Mouse (Mus musculus): ENCODE measurements around the gene Peli2. TPM values are rescaled to one million over a fixed set of nuclear protein-coding genes. Genes with fewer than 3 reads are reported as not detected.

Gene Peli2
- polyA plus RNA-seq, 1 experiment from 2014 or later: 4.6 TPM

- Histone ChIP-seq H3K9me3 (replicated peaks; ENCODE audit: control insufficient read depth, low read length, poor library complexity, severe bottlenecking) (no peaks in the 10 kb centered on the region), H3K4me2 (ENCODE audit: low read length) (no peak overlapping the region), H3K4me1 (ENCODE audit: control insufficient read depth, insufficient read depth, low read length) (no peaks in the 10 kb centered on the region), H3K27me3 (ENCODE audit: control insufficient read depth, insufficient read depth, low read depth, low read length) (no peaks in the 10 kb centered on the region), H3K4me3 (ENCODE audit: low read depth, low read length) (no peak overlapping the region), H3K27ac (ENCODE audit: low read length) (no peak overlapping the region), H3K36me3 (ENCODE audit: control insufficient read depth, insufficient read depth, low read length) (no peaks in the 10 kb centered on the region), H3K9ac (ENCODE audit: low read depth, low read length) (no peak overlapping the region)
- 91% methylated on average over 8 of the region's 8 CpGs for WGBS
- no peak for ATAC-seq
Measured at GRCm38 (mm10) chr14:48091160-48091559, 29.5 kb upstream of the Peli2 start.

- 44% methylated on average over 6 of the region's 6 CpGs for WGBS
- no peak overlapping the region for H3K27ac ChIP-seq (ENCODE audit: low read length)
- no peaks in the 10 kb centered on the region for H3K9me3 ChIP-seq (replicated peaks; ENCODE audit: control insufficient read depth, low read length, poor library complexity, severe bottlenecking)
- no peaks in the 10 kb centered on the region for H3K27me3 ChIP-seq (ENCODE audit: control insufficient read depth, insufficient read depth, low read depth, low read length)
- H3K36me3 ChIP-seq (ENCODE audit: control insufficient read depth, insufficient read depth, low read length): no peaks in the 10 kb centered on the region
- no peak overlapping the region for H3K4me2 ChIP-seq (ENCODE audit: low read length)
- no peaks in the 10 kb centered on the region for H3K4me1 ChIP-seq (ENCODE audit: control insufficient read depth, insufficient read depth, low read length)
- no peak for ATAC-seq
- no peak overlapping the region for H3K4me3 ChIP-seq (ENCODE audit: low read depth, low read length)
- no peak overlapping the region for H3K9ac ChIP-seq (ENCODE audit: low read depth, low read length)
Measured at GRCm38 (mm10) chr14:48098253-48098652, 22.4 kb upstream of the Peli2 start.

- H3K36me3 ChIP-seq (ENCODE audit: control insufficient read depth, insufficient read depth, low read length): no peaks in the 10 kb centered on the region
- H3K27ac ChIP-seq (ENCODE audit: low read length): no peak overlapping the region
- H3K27me3 ChIP-seq (ENCODE audit: control insufficient read depth, insufficient read depth, low read depth, low read length): no peaks in the 10 kb centered on the region
- H3K4me2 ChIP-seq (ENCODE audit: low read length): no peak overlapping the region
- 30% methylated on average over 1 of the region's 1 CpGs for WGBS
- no peak for ATAC-seq
- no peak overlapping the region for H3K9ac ChIP-seq (ENCODE audit: low read depth, low read length)
- no peaks in the 10 kb centered on the region for H3K4me1 ChIP-seq (ENCODE audit: control insufficient read depth, insufficient read depth, low read length)
- H3K9me3 ChIP-seq (replicated peaks; ENCODE audit: control insufficient read depth, low read length, poor library complexity, severe bottlenecking): no peaks in the 10 kb centered on the region
- H3K4me3 ChIP-seq (ENCODE audit: low read depth, low read length): no peak overlapping the region
Measured at GRCm38 (mm10) chr14:48099354-48099753, 21.3 kb upstream of the Peli2 start.

GRCm38 (mm10) chr14:48106453-48106852 is 14.2 kb upstream of the Peli2 start:
- no peaks in the 10 kb centered on the region for H3K4me1 ChIP-seq (ENCODE audit: control insufficient read depth, insufficient read depth, low read length)
- no peak overlapping the region for H3K4me2 ChIP-seq (ENCODE audit: low read length)
- H3K27me3 ChIP-seq (ENCODE audit: control insufficient read depth, insufficient read depth, low read depth, low read length): no peaks in the 10 kb centered on the region
- no peak overlapping the region for H3K9ac ChIP-seq (ENCODE audit: low read depth, low read length)
- H3K9me3 ChIP-seq (replicated peaks; ENCODE audit: control insufficient read depth, low read length, poor library complexity, severe bottlenecking): no peaks in the 10 kb centered on the region
- H3K4me3 ChIP-seq (ENCODE audit: low read depth, low read length): no peak overlapping the region
- no peaks in the 10 kb centered on the region for H3K36me3 ChIP-seq (ENCODE audit: control insufficient read depth, insufficient read depth, low read length)
- ATAC-seq: no peak
- 94% methylated on average over 7 of the region's 7 CpGs for WGBS
- no peak overlapping the region for H3K27ac ChIP-seq (ENCODE audit: low read length)

- H3K9me3 ChIP-seq (replicated peaks; ENCODE audit: control insufficient read depth, low read length, poor library complexity, severe bottlenecking): no peaks in the 10 kb centered on the region
- no peak overlapping the region for H3K27ac ChIP-seq (ENCODE audit: low read length)
- no peak overlapping the region for H3K4me2 ChIP-seq (ENCODE audit: low read length)
- H3K9ac ChIP-seq (ENCODE audit: low read depth, low read length): no peak overlapping the region
- H3K27me3 ChIP-seq (ENCODE audit: control insufficient read depth, insufficient read depth, low read depth, low read length): no peaks in the 10 kb centered on the region
- peaks cover 30% of the 10 kb centered on the region for H3K4me1 ChIP-seq (ENCODE audit: control insufficient read depth, insufficient read depth, low read length)
- no peak overlapping the region for H3K4me3 ChIP-seq (ENCODE audit: low read depth, low read length)
- ATAC-seq: no peak
- 69% methylated on average over 5 of the region's 5 CpGs for WGBS
- H3K36me3 ChIP-seq (ENCODE audit: control insufficient read depth, insufficient read depth, low read length): no peaks in the 10 kb centered on the region
Measured at GRCm38 (mm10) chr14:48117986-48118385, 2.6 kb upstream of the Peli2 start.

GRCm38 (mm10) chr14:48119012-48119647 is 1.5 kb upstream of the Peli2 start:
- H3K4me1 ChIP-seq (ENCODE audit: control insufficient read depth, insufficient read depth, low read length): peaks cover 30% of the 10 kb centered on the region
- WGBS: 2% methylated on average over 9 of the region's 9 CpGs
- H3K27ac ChIP-seq (ENCODE audit: low read length): no peak overlapping the region
- H3K4me2 ChIP-seq (ENCODE audit: low read length): peak overlapping the region; percentile 33
- no peak overlapping the region for H3K4me3 ChIP-seq (ENCODE audit: low read depth, low read length)
- no peak for ATAC-seq
- H3K9ac ChIP-seq (ENCODE audit: low read depth, low read length): no peak overlapping the region
- H3K36me3 ChIP-seq (ENCODE audit: control insufficient read depth, insufficient read depth, low read length): no peaks in the 10 kb centered on the region
- no peaks in the 10 kb centered on the region for H3K9me3 ChIP-seq (replicated peaks; ENCODE audit: control insufficient read depth, low read length, poor library complexity, severe bottlenecking)
- H3K27me3 ChIP-seq (ENCODE audit: control insufficient read depth, insufficient read depth, low read depth, low read length): no peaks in the 10 kb centered on the region

- 1% methylated on average over 17 of the region's 17 CpGs for WGBS
- Histone ChIP-seq H3K4me2 (ENCODE audit: low read length) (peak overlapping the region; percentile 97), H3K27ac (ENCODE audit: low read length) (no peak overlapping the region), H3K36me3 (ENCODE audit: control insufficient read depth, insufficient read depth, low read length) (no peaks in the 10 kb centered on the region), H3K27me3 (ENCODE audit: control insufficient read depth, insufficient read depth, low read depth, low read length) (no peaks in the 10 kb centered on the region), H3K9ac (ENCODE audit: low read depth, low read length) (no peak overlapping the region), H3K9me3 (replicated peaks; ENCODE audit: control insufficient read depth, low read length, poor library complexity, severe bottlenecking) (no peaks in the 10 kb centered on the region), H3K4me3 (ENCODE audit: low read depth, low read length) (peak overlapping the region; percentile 84), H3K4me1 (ENCODE audit: control insufficient read depth, insufficient read depth, low read length) (peaks cover 30% of the 10 kb centered on the region)
- ATAC-seq: no peak
Measured at GRCm38 (mm10) chr14:48119648-48120270, 864 bp upstream of the Peli2 start.

GRCm38 (mm10) chr14:48120443-48120751 is 226 bp upstream of the Peli2 start:
- Histone ChIP-seq H3K4me1 (ENCODE audit: control insufficient read depth, insufficient read depth, low read length) (peaks cover 30% of the 10 kb centered on the region), H3K27me3 (ENCODE audit: control insufficient read depth, insufficient read depth, low read depth, low read length) (no peaks in the 10 kb centered on the region), H3K4me2 (ENCODE audit: low read length) (peak overlapping the region; percentile 97), H3K4me3 (ENCODE audit: low read depth, low read length) (peak overlapping the region; percentile 84), H3K9ac (ENCODE audit: low read depth, low read length) (peak overlapping the region; percentile 85), H3K36me3 (ENCODE audit: control insufficient read depth, insufficient read depth, low read length) (no peaks in the 10 kb centered on the region), H3K27ac (ENCODE audit: low read length) (peak overlapping the region; percentile 77), H3K9me3 (replicated peaks; ENCODE audit: control insufficient read depth, low read length, poor library complexity, severe bottlenecking) (no peaks in the 10 kb centered on the region)
- WGBS: 0% methylated on average over 10 of the region's 10 CpGs
- no peak for ATAC-seq

- Histone ChIP-seq H3K4me2 (ENCODE audit: low read length) (peak overlapping the region; percentile 97), H3K4me1 (ENCODE audit: control insufficient read depth, insufficient read depth, low read length) (peaks cover 30% of the 10 kb centered on the region), H3K9me3 (replicated peaks; ENCODE audit: control insufficient read depth, low read length, poor library complexity, severe bottlenecking) (no peaks in the 10 kb centered on the region), H3K27ac (ENCODE audit: low read length) (peak overlapping the region; percentile 77), H3K36me3 (ENCODE audit: control insufficient read depth, insufficient read depth, low read length) (no peaks in the 10 kb centered on the region), H3K27me3 (ENCODE audit: control insufficient read depth, insufficient read depth, low read depth, low read length) (no peaks in the 10 kb centered on the region), H3K4me3 (ENCODE audit: low read depth, low read length) (peak overlapping the region; percentile 84), H3K9ac (ENCODE audit: low read depth, low read length) (peak overlapping the region; percentile 85)
- peak; percentile 46 for ATAC-seq
- WGBS: under 1% methylated on average over 32 of the region's 32 CpGs
Measured at GRCm38 (mm10) chr14:48121529-48122517, 1.2 kb downstream of the Peli2 start.

Measured in midbrain, embryonic 16.5 days (tissue).